Mouse (Mus musculus) CH12.LX (cell line): ENCODE data around the gene Myo16. TPM values are rescaled to one million over a fixed set of nuclear protein-coding genes. Genes with fewer than 3 reads are reported as not detected.

ENCODE experiments used
- DNase-seq: peaks from one replicate; pipeline ENCODE4 v3.0.0-alpha.2; 2013; ENCODE audit errors: extremely low read depth
- H3K27ac ChIP-seq: 2 replicates; pipeline ENCODE4 v1.5.1; 2012; ENCODE audit warnings: low read depth, mild to moderate bottlenecking, control low read depth, moderate library complexity; ENCODE audit not compliant: insufficient read depth
- H3K27me3 ChIP-seq: replicated peaks from 2 replicates; pipeline ENCODE3; 2012; ENCODE audit warnings: inconsistent platforms
- H3K36me3 ChIP-seq, 2 experiments: replicated peaks in 1 of 2; 2 replicates each; pipeline versions ENCODE3 to v1.6.1; 2012; ENCODE audit warnings: inconsistent platforms in 1 of 2, low read length in 1 of 2, mild to moderate bottlenecking in 1 of 2, mixed read lengths in 1 of 2, moderate library complexity in 1 of 2; ENCODE audit not compliant: control insufficient read depth in 1 of 2, insufficient read depth in 1 of 2
- H3K4me1 ChIP-seq, 2 experiments: 2 replicates each; pipeline ENCODE4 v1.6.1; 2012; ENCODE audit warnings: inconsistent platforms in 1 of 2, moderate library complexity in 1 of 2; ENCODE audit not compliant: insufficient read depth in 2 of 2, control insufficient read depth in 1 of 2
- H3K4me2 ChIP-seq: 2 replicates; pipeline ENCODE4 v1.6.1; 2012; ENCODE audit warnings: low read depth, mild to moderate bottlenecking, control low read depth; ENCODE audit not compliant: poor library complexity, insufficient read depth, severe bottlenecking
- H3K4me3 ChIP-seq, 3 experiments: fragments of 150-350 bp in 1 of 3; sonication (generic) in 1 of 3; replicated peaks in 1 of 3; 2 replicates each; pipeline versions ENCODE3 to v1.5.1; 2011 to 2012; ENCODE audit warnings: low read depth in 2 of 3, low read length in 2 of 3, mild to moderate bottlenecking in 2 of 3, moderate library complexity in 2 of 3, control low read depth in 1 of 3, improper control_type of control experiment in 1 of 3, inconsistent platforms in 1 of 3, mixed read lengths in 1 of 3; ENCODE audit not compliant: poor library complexity in 1 of 3
- H3K79me2 ChIP-seq: replicated peaks from 2 replicates; pipeline ENCODE4 v1.6.1; 2012; ENCODE audit warnings: mild to moderate bottlenecking, moderate library complexity; ENCODE audit not compliant: control insufficient read depth, poor library complexity, insufficient read depth, severe bottlenecking; ENCODE audit errors: extremely low read depth
- H3K9ac ChIP-seq: 2 replicates; pipeline ENCODE4 v1.6.1; 2012; ENCODE audit warnings: low read depth, mild to moderate bottlenecking, control low read depth, moderate library complexity; ENCODE audit not compliant: insufficient read depth
- H3K9me3 ChIP-seq: replicated peaks from 2 replicates; pipeline ENCODE3; 2012; ENCODE audit warnings: low read length, inconsistent platforms, mixed read lengths
- CHD1 ChIP-seq: IDR thresholded peaks from 2 replicates; pipeline ENCODE4 v1.6.1; 2012; ENCODE audit warnings: low read depth, low read length, improper control_type of control experiment, inconsistent platforms
- CHD2 ChIP-seq: IDR thresholded peaks from 2 replicates; pipeline ENCODE4 v1.6.1; 2011; ENCODE audit warnings: low read length, improper control_type of control experiment
- CTCF ChIP-seq, 2 experiments: IDR thresholded peaks in 1 of 2; conservative IDR thresholded peaks in 1 of 2; 2 replicates each; pipeline ENCODE4 v1.5.1; 2011 to 2012; ENCODE audit warnings: low read depth in 2 of 2, low read length in 2 of 2, improper control_type of control experiment in 1 of 2, inconsistent platforms in 1 of 2, mild to moderate bottlenecking in 1 of 2, moderate library complexity in 1 of 2
- E2F4 ChIP-seq: IDR thresholded peaks from 2 replicates; pipeline ENCODE4 v1.6.1; 2011; ENCODE audit warnings: low read depth, low read length, improper control_type of control experiment; ENCODE audit not compliant: insufficient replicate concordance
- ELF1 ChIP-seq: IDR thresholded peaks from 2 replicates; pipeline ENCODE4 v1.6.1; 2014; ENCODE audit warnings: low read depth, mild to moderate bottlenecking, inconsistent platforms, low read length, improper control_type of control experiment
- ETS1 ChIP-seq: conservative IDR thresholded peaks from 2 replicates; pipeline ENCODE4 v1.6.1; 2012; ENCODE audit warnings: low read depth, mild to moderate bottlenecking, inconsistent platforms, low read length, improper control_type of control experiment, moderate library complexity
- GABPA ChIP-seq: IDR thresholded peaks from 2 replicates; pipeline ENCODE4 v1.6.1; 2012; ENCODE audit warnings: low read depth, low read length, improper control_type of control experiment, inconsistent platforms; ENCODE audit not compliant: insufficient replicate concordance
- JUN ChIP-seq: IDR thresholded peaks from 2 replicates; pipeline ENCODE4 v1.6.1; 2011; ENCODE audit warnings: low read depth, mild to moderate bottlenecking, low read length, improper control_type of control experiment, moderate library complexity; ENCODE audit not compliant: insufficient read depth
- JUND ChIP-seq: conservative IDR thresholded peaks from 2 replicates; pipeline ENCODE4 v1.6.1; 2011; ENCODE audit warnings: low read depth, low read length, improper control_type of control experiment
- MAFK ChIP-seq: IDR thresholded peaks from 2 replicates; pipeline ENCODE4 v1.6.1; 2011; ENCODE audit warnings: low read length, improper control_type of control experiment; ENCODE audit not compliant: insufficient replicate concordance
- MYC ChIP-seq: IDR thresholded peaks from 2 replicates; pipeline ENCODE4 v1.6.1; 2011; ENCODE audit warnings: low read depth, mild to moderate bottlenecking, improper control_type of control experiment, low read length
- NELFE ChIP-seq: IDR thresholded peaks from 2 replicates; pipeline ENCODE4 v1.6.1; 2011; ENCODE audit warnings: low read depth, low read length, improper control_type of control experiment
- NRF1 ChIP-seq: IDR thresholded peaks from 2 replicates; pipeline ENCODE4 v1.6.1; 2014; ENCODE audit warnings: low read depth, mild to moderate bottlenecking, inconsistent platforms, low read length, improper control_type of control experiment, moderate library complexity
- PAX5 ChIP-seq: IDR thresholded peaks from 2 replicates; pipeline ENCODE4 v1.6.1; 2012; ENCODE audit warnings: low read length, inconsistent platforms, mixed read lengths
- POLR2A ChIP-seq: IDR thresholded peaks from 2 replicates; pipeline ENCODE4 v1.6.1; 2011; ENCODE audit warnings: low read depth, mild to moderate bottlenecking, improper control_type of control experiment, low read length
- SIN3A ChIP-seq: IDR thresholded peaks from 2 replicates; pipeline ENCODE4 v1.6.1; 2012; ENCODE audit warnings: low read length, improper control_type of control experiment, inconsistent platforms
- SMC3 ChIP-seq: IDR thresholded peaks from 2 replicates; pipeline ENCODE4 v1.6.1; 2011; ENCODE audit warnings: low read depth, low read length, improper control_type of control experiment
- USF1 ChIP-seq: IDR thresholded peaks from 2 replicates; pipeline ENCODE4 v1.6.1; 2014; ENCODE audit warnings: low read depth, mild to moderate bottlenecking, inconsistent platforms, low read length, improper control_type of control experiment
- ZC3H11A ChIP-seq: IDR thresholded peaks from 2 replicates; pipeline ENCODE4 v1.6.1; 2012; ENCODE audit warnings: low read depth, mild to moderate bottlenecking, inconsistent platforms, low read length, improper control_type of control experiment
- ZKSCAN1 ChIP-seq: IDR thresholded peaks from 2 replicates; pipeline ENCODE4 v1.6.1; 2012; ENCODE audit warnings: low read depth, inconsistent platforms, low read length, improper control_type of control experiment, borderline replicate concordance
- ZMIZ1 ChIP-seq: IDR thresholded peaks from 2 replicates; pipeline ENCODE4 v1.6.1; 2012; ENCODE audit warnings: low read depth, mild to moderate bottlenecking, inconsistent platforms, low read length, improper control_type of control experiment
- dilution Hi-C: fragments of 300-500 bp; cut with MboI; formaldehyde crosslinking; loops from 2 replicates; pipeline ENCODE4 v1.14.3; 2020; ENCODE audit warnings: low sequenced_read_pairs; ENCODE audit not compliant: extremely low pct_unique_long_range_greater_than_20kb, extremely low pct_ligation_motif_present
- in situ Hi-C: fragments of 300-500 bp; cut with MboI; formaldehyde crosslinking; loops from 3 replicates; pipeline ENCODE4 v1.14.3; 2019; ENCODE audit warnings: low sequenced_read_pairs, low pct_ligation_motif_present, low pct_unique_long_range_greater_than_20kb, mixed read lengths
- polyA plus RNA-seq: library from polyadenylated mRNA; unstranded; fragments of >175 nt; gene quantifications from 2 replicates; pipeline ENCODE4 v1.2.1, GENCODE M21; 2012; ENCODE audit warnings: low read depth; ENCODE audit not compliant: insufficient read length
- total RNA-seq, 2 experiments: library from RNA; depleted of rRNA; stranded (reverse); fragments of 300-350 nt in 1 of 2; fragments of >200 nt in 1 of 2; gene quantifications; 2 replicates each; pipeline ENCODE4 v1.2.3; 2012 to 2014

The Myo16 gene
- total and polyA plus RNA-seq, 3 experiments: not detected

DNA sequence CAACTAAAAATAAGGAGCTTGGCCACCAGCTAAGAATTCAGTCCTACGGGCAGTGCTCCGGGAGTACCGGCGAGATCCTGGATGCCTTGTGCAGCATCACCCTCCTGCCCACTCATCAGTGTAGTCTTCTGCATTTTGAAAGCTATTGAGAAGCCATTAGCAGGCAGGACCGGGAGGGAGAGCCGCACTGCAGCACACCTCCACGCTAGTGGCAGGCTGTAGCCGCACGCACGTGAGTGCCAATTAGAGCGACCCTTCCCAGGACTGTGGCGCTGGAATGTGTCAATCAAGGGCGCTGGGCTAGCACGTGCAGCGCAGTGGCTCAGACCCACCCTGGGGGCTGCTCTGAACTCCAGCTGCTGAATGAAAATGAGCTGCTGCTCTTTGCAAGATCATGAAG, 95.4 kb downstream of the Myo16 start:
- in situ Hi-C loops (no loop called here), dilution Hi-C loops (no loop called here)
- Histone ChIP-seq H3K9ac (no peak overlapping the region), H3K9me3 (no peaks in the 10 kb centered on the region), H3K36me3 (no peaks in the 10 kb centered on the region), H3K79me2 (no peaks in the 10 kb centered on the region), H3K4me3 (no peak overlapping the region), H3K4me2 (no peak overlapping the region), H3K27me3 (peaks cover 2% of the 10 kb centered on the region), H3K4me1 (no peaks in the 10 kb centered on the region), H3K27ac (no peak overlapping the region)
- no peak for DNase-seq
- TF ChIP-seq POLR2A: no peak
- no peak for TF ChIP-seq ZC3H11A
- no peak for TF ChIP-seq NELFE
- TF ChIP-seq CHD2: no peak
- TF ChIP-seq CHD1: no peak
- no peak for TF ChIP-seq ETS1
- no peak for TF ChIP-seq NRF1
- TF ChIP-seq MAFK: no peak
- no peak for TF ChIP-seq ELF1
- no peak for TF ChIP-seq JUND
- no peak for TF ChIP-seq JUN
- TF ChIP-seq SIN3A: no peak
- no peak for TF ChIP-seq ZKSCAN1
- TF ChIP-seq PAX5: no peak
- no peak for TF ChIP-seq GABPA
- TF ChIP-seq MYC: no peak
- TF ChIP-seq USF1: no peak
- TF ChIP-seq SMC3: no peak
- TF ChIP-seq CTCF (conservative IDR thresholded peaks at IDR 0.05 in 1 of 2, IDR thresholded peaks at IDR 0.05 in 1 of 2; ENCODE audit: low read depth in 2 of 2, low read length in 2 of 2): no peak
- TF ChIP-seq E2F4: no peak

GRCm38 (mm10) chr8:10255741-10256140, 102.0 kb downstream of the Myo16 start:
- no peak for DNase-seq
- Histone ChIP-seq H3K9ac (no peak overlapping the region), H3K36me3 (no peaks in the 10 kb centered on the region), H3K4me1 (no peaks in the 10 kb centered on the region), H3K4me2 (no peak overlapping the region), H3K4me3 (no peak overlapping the region), H3K27me3 (peaks cover 11% of the 10 kb centered on the region), H3K27ac (no peak overlapping the region), H3K79me2 (no peaks in the 10 kb centered on the region), H3K9me3 (no peaks in the 10 kb centered on the region)
- TF ChIP-seq ZKSCAN1: no peak
- no peak for TF ChIP-seq E2F4
- TF ChIP-seq NRF1: no peak
- TF ChIP-seq ZMIZ1: no peak
- no peak for TF ChIP-seq ETS1
- in situ Hi-C loops: no loop called here
- dilution Hi-C loops: no loop called here
